Mouse (Mus musculus): ENCODE measurements at regions not wholly inside any gene's neighbourhood (a gene's known extent, or its start where the extent isn't known, plus 50 kb on each side); places are given as distances from the start of the nearest gene placed in this dataset.

- no peak for TF ChIP-seq GATA1 (IDR thresholded peaks at IDR 0.05; ENCODE audit: borderline replicate concordance, low read length)
- no peak for TF ChIP-seq FLI1 (IDR thresholded peaks at IDR 0.05; ENCODE audit: low read length)
These were observed 168.8 kb upstream of the Arid1b start for GRCm38 (mm10) chr17:4825221-4825895.
